Mouse (Mus musculus): ENCODE results near the gene Mta3. TPM values are rescaled to one million over a fixed set of nuclear protein-coding genes. Genes with fewer than 3 reads are reported as not detected.
"Not testable (repeated sequence)": the region's sequence is repeated elsewhere in the genome, so short reads cannot be mapped to it uniquely, and the experiment has no call there.

The Mta3 gene
- polyA plus RNA-seq, 1 experiment from 2014 or later, result 38.2 TPM

GRCm38 (mm10) chr17:83706594-83707126 lies 697 bp downstream of the Mta3 start:
- H3K4me3 ChIP-seq (replicated peaks; ENCODE audit: low read length), result peak overlapping the region; percentile 83
- peak; percentile 67 for ATAC-seq
- peak overlapping the region; percentile 81 for H3K4me2 ChIP-seq (ENCODE audit: low read length)
- H3K4me1 ChIP-seq (replicated peaks; ENCODE audit: control insufficient read depth, insufficient read depth, low read length), result peaks cover 12% of the 10 kb centered on the region
- H3K27ac ChIP-seq (ENCODE audit: low read length), result peak overlapping the region; percentile 59
- no peaks in the 10 kb centered on the region for H3K36me3 ChIP-seq (ENCODE audit: control insufficient read depth, insufficient read depth)
- H3K27me3 ChIP-seq (replicated peaks; ENCODE audit: control insufficient read depth, insufficient read depth, low read length), result no peaks in the 10 kb centered on the region
- H3K9me3 ChIP-seq (ENCODE audit: control insufficient read depth, low read length), result no peaks in the 10 kb centered on the region
- peak overlapping the region; percentile 93 for H3K9ac ChIP-seq (replicated peaks; ENCODE audit: low read depth, low read length)
- 1% methylated on average over 19 of the region's 19 CpGs for WGBS

GRCm38 (mm10) chr17:83707372-83707771 lies 1.4 kb downstream of the Mta3 start:
- no peaks in the 10 kb centered on the region for H3K27me3 ChIP-seq (replicated peaks; ENCODE audit: control insufficient read depth, insufficient read depth, low read length)
- H3K4me1 ChIP-seq (replicated peaks; ENCODE audit: control insufficient read depth, insufficient read depth, low read length), result peaks cover 12% of the 10 kb centered on the region
- H3K9ac ChIP-seq (replicated peaks; ENCODE audit: low read depth, low read length), result no peak overlapping the region
- H3K4me2 ChIP-seq (ENCODE audit: low read length), result peak overlapping the region; percentile 81
- H3K36me3 ChIP-seq (ENCODE audit: control insufficient read depth, insufficient read depth), result no peaks in the 10 kb centered on the region
- no peak overlapping the region for H3K27ac ChIP-seq (ENCODE audit: low read length)
- no peaks in the 10 kb centered on the region for H3K9me3 ChIP-seq (ENCODE audit: control insufficient read depth, low read length)
- no peak for ATAC-seq
- 69% methylated on average over 4 of the region's 4 CpGs for WGBS
- peak overlapping the region; percentile 83; the same call in 1 of the 2 replicates for H3K4me3 ChIP-seq (replicated peaks; ENCODE audit: low read length)

- no peak overlapping the region for H3K4me3 ChIP-seq (replicated peaks; ENCODE audit: low read length)
- no peak overlapping the region for H3K27ac ChIP-seq (ENCODE audit: low read length)
- peak overlapping the region; percentile 81; the same call in 1 of the 2 replicates for H3K4me2 ChIP-seq (ENCODE audit: low read length)
- H3K27me3 ChIP-seq (replicated peaks; ENCODE audit: control insufficient read depth, insufficient read depth, low read length), result no peaks in the 10 kb centered on the region
- WGBS, result 89% methylated on average over 6 of the region's 6 CpGs
- no peaks in the 10 kb centered on the region for H3K9me3 ChIP-seq (ENCODE audit: control insufficient read depth, low read length)
- ATAC-seq, result no peak
- no peaks in the 10 kb centered on the region for H3K36me3 ChIP-seq (ENCODE audit: control insufficient read depth, insufficient read depth)
- H3K9ac ChIP-seq (replicated peaks; ENCODE audit: low read depth, low read length), result no peak overlapping the region
- H3K4me1 ChIP-seq (replicated peaks; ENCODE audit: control insufficient read depth, insufficient read depth, low read length), result peaks cover 12% of the 10 kb centered on the region
Observed at GRCm38 (mm10) chr17:83707846-83708245, 1.9 kb downstream of the Mta3 start.

GRCm38 (mm10) chr17:83708256-83708655 lies 2.3 kb downstream of the Mta3 start:
- WGBS, result 84% methylated on average over 10 of the region's 10 CpGs
- Histone ChIP-seq H3K9ac (replicated peaks; ENCODE audit: low read depth, low read length) (no peak overlapping the region), H3K4me3 (replicated peaks; ENCODE audit: low read length) (no peak overlapping the region), H3K27me3 (replicated peaks; ENCODE audit: control insufficient read depth, insufficient read depth, low read length) (no peaks in the 10 kb centered on the region), H3K4me2 (ENCODE audit: low read length) (no peak overlapping the region), H3K27ac (ENCODE audit: low read length) (no peak overlapping the region), H3K9me3 (ENCODE audit: control insufficient read depth, low read length) (no peaks in the 10 kb centered on the region), H3K4me1 (replicated peaks; ENCODE audit: control insufficient read depth, insufficient read depth, low read length) (peaks cover 12% of the 10 kb centered on the region), H3K36me3 (ENCODE audit: control insufficient read depth, insufficient read depth) (no peaks in the 10 kb centered on the region)
- ATAC-seq, result no peak

GRCm38 (mm10) chr17:83708891-83709290 lies 2.9 kb downstream of the Mta3 start:
- H3K4me3 ChIP-seq (replicated peaks; ENCODE audit: low read length), result no peak overlapping the region
- H3K27me3 ChIP-seq (replicated peaks; ENCODE audit: control insufficient read depth, insufficient read depth, low read length), result no peaks in the 10 kb centered on the region
- peaks cover 12% of the 10 kb centered on the region for H3K4me1 ChIP-seq (replicated peaks; ENCODE audit: control insufficient read depth, insufficient read depth, low read length)
- no peak overlapping the region for H3K27ac ChIP-seq (ENCODE audit: low read length)
- H3K36me3 ChIP-seq (ENCODE audit: control insufficient read depth, insufficient read depth), result no peaks in the 10 kb centered on the region
- ATAC-seq, result no peak
- H3K9ac ChIP-seq (replicated peaks; ENCODE audit: low read depth, low read length), result no peak overlapping the region
- no peaks in the 10 kb centered on the region for H3K9me3 ChIP-seq (ENCODE audit: control insufficient read depth, low read length)
- no peak overlapping the region for H3K4me2 ChIP-seq (ENCODE audit: low read length)
- 90% methylated on average over 6 of the region's 6 CpGs for WGBS

GRCm38 (mm10) chr17:83709517-83709916 lies 3.6 kb downstream of the Mta3 start:
- not testable (repeated sequence) for H3K9me3 ChIP-seq (ENCODE audit: control insufficient read depth, low read length); H3K27ac ChIP-seq (ENCODE audit: low read length); ATAC-seq; H3K36me3 ChIP-seq (ENCODE audit: control insufficient read depth, insufficient read depth); H3K4me2 ChIP-seq (ENCODE audit: low read length); H3K4me3 ChIP-seq (replicated peaks; ENCODE audit: low read length); H3K9ac ChIP-seq (replicated peaks; ENCODE audit: low read depth, low read length); H3K27me3 ChIP-seq (replicated peaks; ENCODE audit: control insufficient read depth, insufficient read depth, low read length)
- 83% methylated on average over 2 of the region's 3 CpGs for WGBS
- peaks cover 12% of the 10 kb centered on the region for H3K4me1 ChIP-seq (replicated peaks; ENCODE audit: control insufficient read depth, insufficient read depth, low read length)

GRCm38 (mm10) chr17:83710639-83711038 lies 4.7 kb downstream of the Mta3 start:
- Histone ChIP-seq H3K27me3 (replicated peaks; ENCODE audit: control insufficient read depth, insufficient read depth, low read length) (no peaks in the 10 kb centered on the region), H3K4me2 (ENCODE audit: low read length) (no peak overlapping the region), H3K4me3 (replicated peaks; ENCODE audit: low read length) (no peak overlapping the region), H3K9ac (replicated peaks; ENCODE audit: low read depth, low read length) (no peak overlapping the region), H3K36me3 (ENCODE audit: control insufficient read depth, insufficient read depth) (no peaks in the 10 kb centered on the region), H3K4me1 (replicated peaks; ENCODE audit: control insufficient read depth, insufficient read depth, low read length) (peaks cover 12% of the 10 kb centered on the region), H3K9me3 (ENCODE audit: control insufficient read depth, low read length) (no peaks in the 10 kb centered on the region), H3K27ac (ENCODE audit: low read length) (no peak overlapping the region)
- 91% methylated on average over 8 of the region's 8 CpGs for WGBS
- ATAC-seq, result no peak

GRCm38 (mm10) chr17:83712341-83712740 lies 6.4 kb downstream of the Mta3 start:
- H3K4me1 ChIP-seq (replicated peaks; ENCODE audit: control insufficient read depth, insufficient read depth, low read length), result peaks cover 5% of the 10 kb centered on the region
- no peak overlapping the region for H3K9ac ChIP-seq (replicated peaks; ENCODE audit: low read depth, low read length)
- no peak overlapping the region for H3K4me3 ChIP-seq (replicated peaks; ENCODE audit: low read length)
- WGBS, result 92% methylated on average over 9 of the region's 9 CpGs
- ATAC-seq, result no peak
- no peak overlapping the region for H3K27ac ChIP-seq (ENCODE audit: low read length)
- no peaks in the 10 kb centered on the region for H3K9me3 ChIP-seq (ENCODE audit: control insufficient read depth, low read length)
- H3K36me3 ChIP-seq (ENCODE audit: control insufficient read depth, insufficient read depth), result peaks cover 8% of the 10 kb centered on the region; the same call in 1 of the 2 replicates
- H3K4me2 ChIP-seq (ENCODE audit: low read length), result no peak overlapping the region
- H3K27me3 ChIP-seq (replicated peaks; ENCODE audit: control insufficient read depth, insufficient read depth, low read length), result no peaks in the 10 kb centered on the region

GRCm38 (mm10) chr17:83720449-83720848 lies 14.5 kb downstream of the Mta3 start:
- H3K27ac ChIP-seq (ENCODE audit: low read length), result no peak overlapping the region
- peaks cover 8% of the 10 kb centered on the region; the same call in 1 of the 2 replicates for H3K36me3 ChIP-seq (ENCODE audit: control insufficient read depth, insufficient read depth)
- no peak overlapping the region for H3K4me3 ChIP-seq (replicated peaks; ENCODE audit: low read length)
- H3K9ac ChIP-seq (replicated peaks; ENCODE audit: low read depth, low read length), result no peak overlapping the region
- no peaks in the 10 kb centered on the region for H3K4me1 ChIP-seq (replicated peaks; ENCODE audit: control insufficient read depth, insufficient read depth, low read length)
- H3K9me3 ChIP-seq (ENCODE audit: control insufficient read depth, low read length), result no peaks in the 10 kb centered on the region
- 90% methylated on average over 12 of the region's 12 CpGs for WGBS
- H3K27me3 ChIP-seq (replicated peaks; ENCODE audit: control insufficient read depth, insufficient read depth, low read length), result no peaks in the 10 kb centered on the region
- H3K4me2 ChIP-seq (ENCODE audit: low read length), result no peak overlapping the region
- no peak for ATAC-seq

- no peak overlapping the region for H3K4me3 ChIP-seq (replicated peaks; ENCODE audit: low read length)
- H3K36me3 ChIP-seq (ENCODE audit: control insufficient read depth, insufficient read depth), result peaks cover 7% of the 10 kb centered on the region; the same call in 1 of the 2 replicates
- H3K9ac ChIP-seq (replicated peaks; ENCODE audit: low read depth, low read length), result no peak overlapping the region
- no peak for ATAC-seq
- H3K4me1 ChIP-seq (replicated peaks; ENCODE audit: control insufficient read depth, insufficient read depth, low read length), result no peaks in the 10 kb centered on the region
- WGBS, result 93% methylated on average over 10 of the region's 10 CpGs
- no peaks in the 10 kb centered on the region for H3K27me3 ChIP-seq (replicated peaks; ENCODE audit: control insufficient read depth, insufficient read depth, low read length)
- H3K27ac ChIP-seq (ENCODE audit: low read length), result no peak overlapping the region
- no peak overlapping the region for H3K4me2 ChIP-seq (ENCODE audit: low read length)
- H3K9me3 ChIP-seq (ENCODE audit: control insufficient read depth, low read length), result no peaks in the 10 kb centered on the region
Observed at GRCm38 (mm10) chr17:83721157-83721556, 15.2 kb downstream of the Mta3 start.
